Mouse (Mus musculus): ENCODE results near the gene Padi3.

Padi3 gene

DNA sequence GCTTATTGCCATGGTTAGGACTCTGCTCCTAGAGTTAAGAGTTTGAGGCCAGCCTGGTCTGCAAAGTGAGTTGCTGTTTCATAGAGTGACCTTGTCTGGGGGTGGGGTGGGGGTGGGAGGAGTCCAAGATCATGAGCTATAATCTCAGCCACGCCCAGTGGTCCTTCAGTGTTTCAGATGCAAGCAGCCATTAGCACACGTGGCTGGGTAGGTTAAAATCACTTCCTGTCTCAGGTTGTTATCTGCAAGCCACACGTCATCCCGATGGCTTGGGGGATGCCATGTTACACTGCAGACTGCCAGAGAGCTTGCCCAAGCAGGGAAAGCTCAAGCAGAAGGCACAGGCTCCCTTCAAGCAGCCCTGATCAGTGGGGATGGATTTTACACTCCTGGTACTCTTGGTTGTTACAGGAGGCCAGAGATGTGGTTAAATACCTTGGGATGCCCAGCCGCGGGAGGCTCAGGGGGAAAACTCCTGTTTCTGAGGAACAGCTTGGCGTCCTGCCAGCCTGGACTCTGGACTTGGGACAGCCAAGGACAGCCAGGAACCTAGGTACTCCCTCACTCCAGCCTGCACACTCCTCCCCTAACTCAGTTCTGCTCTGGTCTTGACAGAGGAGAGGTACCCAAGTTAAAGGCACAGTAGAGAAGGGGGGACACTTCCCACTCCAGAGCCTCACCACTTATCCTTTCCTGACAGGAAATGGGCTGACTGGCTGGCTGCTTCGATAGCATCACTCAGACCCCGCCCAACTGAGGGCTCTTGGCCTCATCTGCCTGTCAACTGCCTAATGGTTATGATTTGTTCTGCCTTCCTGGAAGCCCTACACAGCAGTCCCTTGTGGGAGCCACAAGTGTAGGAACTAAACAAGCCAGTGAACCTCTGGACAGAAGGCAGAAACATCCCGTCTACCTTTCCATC lies 5.8 kb upstream of the Padi3 start:
- DNase-seq (ENCODE audit: low read depth, low spot score): no peak

DNA sequence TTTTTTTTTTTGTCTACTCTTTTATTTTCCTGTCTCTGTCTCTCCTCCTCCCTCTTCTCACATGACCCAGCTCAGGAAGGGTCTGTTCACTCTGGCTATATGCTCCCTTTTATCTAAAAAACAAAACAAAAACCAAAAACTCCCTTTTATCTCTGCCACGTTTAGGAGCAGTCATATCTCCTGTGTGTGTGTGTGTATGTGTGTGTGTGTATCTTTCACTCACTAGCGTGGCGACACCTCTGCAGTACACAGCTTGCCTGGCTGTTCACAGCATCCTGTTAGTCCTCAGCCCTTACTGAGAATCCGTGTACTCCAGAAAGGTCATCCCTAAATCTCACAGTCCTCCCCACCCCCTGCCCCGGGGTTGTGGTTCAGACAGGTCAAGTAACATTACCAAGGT lies 5.0 kb upstream of the Padi3 start:
- DNase-seq (ENCODE audit: low read depth, low spot score): no peak

DNA sequence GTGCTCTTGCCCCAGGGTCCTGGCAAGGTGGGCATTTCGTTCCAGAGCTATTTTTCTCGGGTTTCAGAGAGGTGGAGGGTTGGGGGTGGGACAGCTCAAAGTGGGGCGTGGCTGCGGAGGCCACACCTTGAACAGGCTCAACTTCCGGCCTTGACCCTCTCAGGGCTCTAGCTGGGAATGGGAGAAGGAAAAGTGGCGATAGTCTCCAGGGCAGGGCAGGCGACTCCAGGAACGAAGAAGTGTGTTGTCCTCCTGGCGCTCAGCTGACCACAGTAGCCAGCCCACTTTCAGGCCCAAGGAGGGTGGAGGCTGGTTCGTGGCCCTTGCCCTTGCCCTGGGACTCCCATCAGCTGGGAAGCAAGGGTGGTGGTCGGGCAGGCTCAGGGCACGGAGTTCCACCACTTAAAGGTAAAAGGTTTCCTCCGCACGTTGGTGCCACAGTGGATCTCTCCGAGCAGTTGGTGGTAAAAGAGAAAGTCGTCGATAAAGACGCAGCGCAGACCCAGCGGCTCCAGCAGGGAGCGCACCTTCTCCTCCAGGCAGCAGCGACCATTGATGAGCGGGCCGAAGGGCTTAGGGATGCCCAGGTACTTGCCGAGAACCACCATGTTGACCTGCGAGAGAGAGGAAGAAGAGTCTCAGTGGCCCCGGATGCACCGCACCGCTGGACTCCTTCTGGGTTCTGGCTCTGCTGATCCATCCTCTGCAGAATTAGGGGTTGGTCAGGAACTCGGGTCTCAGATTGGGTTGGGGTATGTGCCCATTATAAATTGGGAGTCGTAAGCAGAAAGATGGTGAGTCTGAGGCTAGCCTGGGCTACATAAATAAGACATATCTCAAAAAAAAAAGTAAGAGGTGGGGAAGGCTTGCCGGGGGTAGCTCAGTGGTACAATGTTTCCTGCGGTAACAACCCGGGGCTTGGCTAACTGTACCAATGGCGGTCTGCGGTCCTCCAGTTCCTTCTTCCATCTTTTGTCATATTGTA lies 4.1 kb upstream of the Padi3 start:
- no peak for DNase-seq (ENCODE audit: low read depth, low spot score)

DNA sequence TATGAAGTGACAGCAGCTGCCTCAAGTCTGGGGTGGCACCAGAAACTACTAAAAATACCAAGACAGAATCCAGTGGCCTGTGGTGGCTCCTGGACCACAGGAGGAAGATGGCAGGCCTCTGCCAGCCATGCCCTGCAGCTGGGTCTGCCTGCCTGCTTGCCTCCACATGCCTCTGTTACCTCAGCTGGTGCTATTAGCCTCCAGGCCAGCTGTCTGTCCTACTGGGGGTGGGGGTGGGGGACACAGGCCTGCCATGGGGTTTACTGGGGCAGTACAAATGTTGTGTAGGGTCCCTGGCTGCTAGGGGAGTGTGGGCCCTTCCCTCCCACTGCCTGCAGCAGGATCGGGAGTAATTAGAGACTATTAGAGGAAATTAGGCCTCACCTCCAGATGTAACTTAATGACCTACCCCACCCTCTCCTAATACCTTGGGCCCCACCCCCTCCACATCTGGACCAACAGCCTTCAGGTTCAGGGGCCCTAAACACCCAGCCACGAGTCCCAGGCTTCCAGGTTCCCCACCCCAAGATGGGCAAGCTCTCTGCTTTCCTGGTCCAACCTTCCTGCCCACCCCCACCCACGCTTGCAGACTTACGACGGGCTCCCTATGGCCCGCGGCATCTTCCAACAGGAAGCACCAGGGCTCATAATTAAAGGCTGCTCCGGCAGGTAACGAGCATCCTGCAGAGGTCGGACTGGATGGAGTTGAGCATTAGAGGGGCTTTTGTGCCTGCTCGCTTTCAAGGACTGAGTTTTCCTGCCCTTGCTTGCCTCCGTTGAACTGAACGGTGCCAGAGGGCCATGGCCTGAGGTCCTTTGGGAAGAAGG lies 3.1 kb upstream of the Padi3 start:
- DNase-seq (ENCODE audit: low read depth, low spot score): no peak

DNA sequence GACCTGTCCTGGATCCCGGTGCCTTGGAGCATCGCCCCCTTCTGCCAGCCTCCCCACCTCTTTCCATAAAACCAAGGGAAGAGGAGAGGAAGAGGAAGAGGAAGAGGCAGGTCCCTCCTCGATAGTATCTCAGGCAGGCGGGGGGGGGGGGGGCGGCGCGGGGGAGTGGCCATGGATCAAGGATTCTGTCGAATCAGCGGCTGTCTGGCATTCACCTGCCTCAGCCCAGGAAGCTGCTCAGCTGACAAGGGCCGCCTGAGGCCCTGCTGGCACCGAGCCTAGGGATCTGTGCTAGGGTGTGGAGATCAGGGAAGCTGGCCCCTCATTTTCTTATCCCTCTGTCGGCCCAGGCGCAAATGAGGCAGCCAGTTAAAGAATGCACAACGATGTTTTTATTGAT lies 2.2 kb upstream of the Padi3 start:
- DNase-seq (ENCODE audit: low read depth, low spot score): peak; percentile 23

DNA sequence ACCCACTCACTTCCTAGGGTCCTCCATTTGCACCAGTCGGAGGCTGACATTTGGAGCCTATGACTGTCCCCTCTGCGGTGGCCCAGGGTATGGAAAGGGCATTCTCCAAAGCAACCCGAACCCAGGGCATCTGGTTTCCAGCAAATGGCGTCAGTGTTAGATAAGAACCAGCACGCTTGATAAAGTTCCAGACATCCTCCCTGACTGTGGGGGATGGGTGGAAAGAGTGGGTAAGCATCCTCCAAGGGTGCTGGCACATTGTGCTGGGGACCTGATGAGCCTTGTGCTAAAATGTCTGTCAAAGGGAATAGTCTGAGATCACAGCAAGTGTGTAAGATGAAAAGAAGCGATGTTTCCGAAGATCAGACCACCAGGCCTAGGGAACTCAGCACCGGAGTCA lies 1.7 kb upstream of the Padi3 start:
- no peak for DNase-seq (ENCODE audit: low read depth, low spot score)

DNA sequence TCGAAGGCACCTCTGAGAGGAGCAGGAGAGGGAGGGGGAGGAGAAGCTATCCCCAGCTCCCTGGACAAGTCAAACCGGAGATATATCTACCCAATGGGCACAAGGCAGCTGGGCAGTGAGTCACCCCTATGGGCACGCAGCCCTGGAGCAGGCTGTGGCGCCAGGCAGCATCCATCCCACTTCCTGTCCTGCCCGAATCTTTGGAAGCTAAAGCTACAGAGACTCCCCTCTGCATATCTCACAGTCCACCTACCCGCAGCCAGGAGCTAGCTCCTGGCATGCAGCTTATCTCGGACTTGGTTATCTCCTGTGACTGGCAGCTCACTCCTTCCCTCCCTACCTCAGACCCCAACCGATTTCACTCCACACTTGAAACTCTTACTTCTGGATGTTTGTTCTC lies 1.3 kb downstream of the Padi3 start:
- DNase-seq (ENCODE audit: low read depth, low spot score): no peak

DNA sequence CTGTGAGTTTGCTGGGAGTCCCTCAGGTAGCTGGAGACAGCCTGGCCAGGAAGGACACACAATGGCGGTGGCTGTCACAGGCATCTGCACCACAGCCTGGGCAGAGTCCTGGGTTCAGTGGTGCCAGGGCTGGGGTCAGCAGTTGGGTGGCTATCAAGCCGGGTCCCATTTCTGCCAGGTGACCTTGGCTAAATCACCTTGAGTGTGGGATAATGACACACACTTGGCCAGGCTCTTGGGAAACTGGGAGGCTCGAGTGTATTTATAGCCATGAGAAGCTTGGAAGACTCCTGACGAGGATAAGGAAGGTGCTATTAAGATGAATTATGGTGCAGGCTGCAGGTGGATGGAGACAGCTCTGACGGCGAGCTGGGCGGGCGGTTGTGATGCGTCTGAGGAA lies 5.8 kb downstream of the Padi3 start:
- no peak for DNase-seq (ENCODE audit: low read depth, low spot score)

DNA sequence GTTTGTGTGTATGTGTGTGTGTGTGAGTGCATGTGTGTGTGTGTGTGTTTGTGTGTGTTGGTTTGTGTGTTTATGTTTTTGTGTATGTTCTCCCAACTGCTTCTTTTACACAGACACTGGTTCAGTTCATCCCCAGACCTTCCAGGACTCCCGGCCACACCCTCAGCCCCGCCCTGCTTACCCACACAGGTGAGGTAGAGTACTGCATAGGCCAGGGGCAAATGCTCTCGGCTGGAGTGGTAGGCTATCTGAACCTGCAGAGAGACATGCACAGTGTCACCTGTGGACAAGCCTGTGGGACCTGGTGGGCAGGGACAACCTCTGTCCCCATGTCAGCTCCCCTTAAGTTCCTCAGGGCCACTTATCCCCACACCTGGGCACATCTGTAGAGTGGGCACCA lies 9.1 kb downstream of the Padi3 start:
- DNase-seq (ENCODE audit: low read depth, low spot score): no peak

DNA sequence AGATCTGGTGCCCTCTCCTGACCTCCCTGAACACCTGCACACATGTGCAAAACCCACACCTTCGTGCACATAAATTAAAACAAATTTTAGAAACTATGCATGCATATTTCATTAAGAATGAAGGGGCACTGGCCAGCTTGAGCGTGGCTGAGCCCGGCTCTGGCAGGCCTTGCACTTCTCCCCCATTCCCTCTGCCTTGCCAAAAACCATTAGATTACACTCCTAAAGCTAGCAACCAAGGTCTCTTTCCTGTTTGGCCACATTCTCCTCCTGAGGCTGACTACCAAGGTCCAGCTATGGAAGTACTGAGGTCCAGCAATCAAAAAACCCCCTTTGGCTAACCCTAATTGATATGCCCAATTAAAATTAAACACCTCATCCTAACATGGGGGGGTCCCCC lies 13.7 kb downstream of the Padi3 start:
- no peak for DNase-seq (ENCODE audit: low read depth, low spot score)

DNA sequence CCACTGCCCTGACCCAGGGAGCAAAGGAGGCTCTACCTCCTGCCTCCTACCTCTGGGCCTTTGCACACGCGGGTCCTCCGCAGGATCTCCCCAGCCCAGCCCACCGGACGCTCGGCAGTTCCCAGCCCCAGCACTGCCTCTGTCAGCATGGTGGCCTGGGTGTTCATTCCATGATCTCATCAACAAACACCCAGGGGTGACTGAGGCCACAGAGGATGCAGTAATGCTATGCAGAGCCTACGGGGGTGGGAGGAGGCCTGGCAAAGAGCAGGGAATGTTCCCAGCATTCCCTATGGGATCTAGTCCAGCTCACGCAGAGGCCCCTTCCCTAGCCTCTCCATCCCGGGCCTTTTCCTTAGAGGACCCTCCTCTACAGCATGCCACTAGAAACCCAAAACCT lies 15.8 kb downstream of the Padi3 start:
- DNase-seq (ENCODE audit: low read depth, low spot score): no peak

DNA sequence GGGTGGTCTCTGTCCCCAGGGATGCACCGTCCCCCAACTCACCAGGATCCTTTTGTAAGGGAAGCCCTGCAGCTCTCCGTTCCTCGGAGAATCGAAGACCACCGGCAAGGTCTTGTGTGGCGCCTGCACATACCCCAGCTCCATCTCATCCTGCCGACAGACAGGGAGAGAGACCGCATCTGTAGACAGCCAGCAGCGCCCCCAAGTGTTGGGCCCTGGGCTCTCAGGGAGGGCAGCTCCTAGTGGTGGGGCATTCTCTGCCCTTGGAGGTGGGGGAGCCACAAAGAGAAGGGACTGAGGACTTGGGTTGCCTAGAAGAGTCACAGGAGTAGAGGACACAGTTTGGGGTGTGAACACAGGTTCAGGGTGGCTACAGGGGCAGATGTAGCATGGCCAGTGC lies 16.7 kb downstream of the Padi3 start:
- no peak for DNase-seq (ENCODE audit: low read depth, low spot score)

DNA sequence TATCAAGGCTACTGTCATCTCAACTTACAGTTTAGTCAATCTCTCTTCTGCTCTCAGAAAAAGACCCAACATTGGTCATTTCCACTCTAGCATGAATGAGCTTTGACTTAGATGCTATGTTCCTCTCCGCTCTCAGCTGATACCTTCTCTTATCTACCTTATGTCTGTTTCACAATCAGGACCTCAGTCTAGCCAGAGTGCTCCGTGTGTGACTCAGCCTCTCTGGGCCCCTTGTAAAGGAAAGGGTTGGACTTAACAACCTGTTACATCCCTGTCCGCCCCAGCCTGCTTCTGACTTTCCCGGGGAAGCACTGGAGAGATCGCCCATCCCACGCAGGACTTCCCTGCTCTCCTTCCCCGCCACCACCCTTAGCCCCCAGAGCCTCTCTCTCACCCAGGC lies 17.9 kb downstream of the Padi3 start:
- no peak for DNase-seq (ENCODE audit: low read depth, low spot score)

DNA sequence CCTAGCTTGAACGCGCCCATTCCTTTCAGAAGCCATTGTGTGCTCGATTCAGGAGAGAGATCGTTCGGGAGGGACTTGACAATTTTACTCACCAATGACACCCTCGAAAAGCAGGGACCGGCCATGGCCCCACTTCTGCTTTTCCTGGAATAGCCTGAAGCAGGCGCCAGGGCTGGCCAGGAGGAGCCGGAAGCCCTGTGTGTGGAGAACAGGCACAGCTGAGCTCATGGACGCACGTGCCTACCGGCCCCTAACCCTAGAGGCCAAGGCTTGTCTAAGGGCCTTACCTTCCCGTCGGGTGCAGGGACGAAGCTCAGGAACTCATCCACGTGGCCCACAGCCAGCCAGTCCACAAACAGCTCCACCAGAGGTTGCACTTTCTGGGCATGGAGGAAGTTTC lies 19.4 kb downstream of the Padi3 start:
- no peak for DNase-seq (ENCODE audit: low read depth, low spot score)

DNA sequence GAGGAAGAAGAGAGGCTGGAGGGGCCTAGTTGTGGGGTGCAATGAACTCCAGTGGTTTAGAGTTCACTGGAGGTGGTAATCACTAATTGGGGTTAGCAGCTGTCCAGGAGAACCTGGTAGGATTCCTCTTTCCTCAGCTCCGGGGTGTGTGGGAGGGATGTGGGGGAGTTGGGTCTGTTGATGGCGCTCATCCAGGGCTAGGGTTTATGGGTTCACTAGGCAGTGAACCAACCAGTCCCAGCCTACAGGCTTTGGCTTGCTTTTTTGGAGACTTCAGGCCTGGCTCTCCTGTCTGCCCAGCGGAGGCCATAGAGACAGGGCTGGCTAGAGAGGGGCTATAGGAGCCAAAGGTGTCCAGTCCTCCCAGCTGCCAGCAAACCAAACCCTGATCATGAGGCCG lies 20.5 kb downstream of the Padi3 start:
- no peak for DNase-seq (ENCODE audit: low read depth, low spot score)

DNA sequence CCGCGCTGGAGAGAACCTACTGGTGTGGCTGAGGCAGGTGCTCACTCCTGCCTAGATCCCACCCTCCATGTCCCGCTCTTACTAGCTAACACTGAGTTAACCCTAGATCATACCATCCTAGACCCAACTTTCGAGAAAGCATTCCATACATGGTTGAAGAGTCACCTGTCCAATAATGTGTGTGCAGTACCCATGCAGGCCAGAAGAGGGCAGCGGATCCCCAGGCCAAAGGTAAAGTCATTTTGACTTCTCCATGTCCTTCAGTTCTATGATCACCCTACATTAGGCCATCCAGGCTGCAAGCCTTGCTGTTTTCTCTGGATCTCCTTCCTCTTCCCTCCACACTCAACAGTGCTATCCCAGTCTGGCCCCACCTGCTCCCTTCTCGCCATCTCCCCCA lies 21.5 kb downstream of the Padi3 start:
- peak; percentile 59 for DNase-seq (ENCODE audit: low read depth, low spot score)

DNA sequence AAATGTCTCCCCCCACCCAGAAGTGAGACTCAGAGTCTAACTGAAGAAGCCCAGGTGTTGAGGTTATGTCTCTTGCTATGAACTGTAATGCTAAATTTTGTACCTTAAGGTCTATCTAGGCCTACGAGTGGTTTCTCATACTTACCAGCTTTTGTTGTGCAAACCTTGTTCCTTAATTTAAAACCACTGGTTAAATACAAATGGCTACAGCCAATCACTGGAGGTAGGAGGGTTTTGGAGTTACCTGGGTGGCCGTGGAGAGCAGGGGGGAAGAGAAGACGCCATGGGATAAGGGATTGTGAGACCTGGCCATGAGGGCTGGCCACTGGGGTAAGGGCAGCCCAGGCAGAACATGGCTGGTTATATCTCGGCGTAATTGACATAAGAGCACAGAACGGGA lies 22.2 kb downstream of the Padi3 start:
- DNase-seq (ENCODE audit: low read depth, low spot score): no peak

DNA sequence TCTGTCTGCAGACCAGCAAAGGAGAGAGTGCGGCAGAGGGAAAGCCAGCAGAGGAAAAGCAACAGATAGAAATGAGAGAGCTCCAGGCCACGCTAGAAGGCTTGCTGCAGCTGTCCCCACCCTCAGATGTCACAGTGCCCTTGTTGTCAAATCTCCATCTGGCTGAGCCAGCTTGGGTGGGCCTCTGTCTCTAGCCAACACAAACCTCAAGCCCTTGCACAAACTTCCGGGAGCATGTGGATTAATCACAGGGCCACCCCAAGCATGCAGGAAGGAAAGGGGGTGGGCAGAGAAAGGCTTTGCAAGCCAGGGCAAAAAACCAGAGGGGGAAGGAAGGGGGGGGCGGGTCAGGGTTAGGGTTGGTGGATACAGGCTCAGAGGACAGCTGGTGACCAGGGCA lies 23.0 kb downstream of the Padi3 start:
- no peak for DNase-seq (ENCODE audit: low read depth, low spot score)

DNA sequence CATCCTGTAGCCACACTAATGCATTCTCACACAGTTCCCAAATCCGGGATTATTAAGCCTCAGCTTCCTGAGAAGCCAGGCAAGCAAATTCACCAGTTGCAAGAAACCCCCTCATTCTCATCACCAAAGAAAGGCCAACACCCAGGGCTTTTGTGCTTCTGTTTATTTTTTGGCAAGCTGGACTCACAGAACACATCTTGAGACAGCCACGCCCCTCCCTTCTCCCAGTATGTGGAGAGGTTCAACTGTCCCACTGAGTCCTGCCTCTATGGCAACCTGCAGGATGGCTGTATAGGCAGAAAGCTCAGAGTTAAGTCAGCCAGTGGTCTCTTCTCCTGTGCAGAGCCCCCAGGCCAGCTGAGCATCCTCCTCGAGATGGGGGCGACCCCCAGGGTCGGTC lies 25.2 kb downstream of the Padi3 start:
- no peak for DNase-seq (ENCODE audit: low read depth, low spot score)

DNA sequence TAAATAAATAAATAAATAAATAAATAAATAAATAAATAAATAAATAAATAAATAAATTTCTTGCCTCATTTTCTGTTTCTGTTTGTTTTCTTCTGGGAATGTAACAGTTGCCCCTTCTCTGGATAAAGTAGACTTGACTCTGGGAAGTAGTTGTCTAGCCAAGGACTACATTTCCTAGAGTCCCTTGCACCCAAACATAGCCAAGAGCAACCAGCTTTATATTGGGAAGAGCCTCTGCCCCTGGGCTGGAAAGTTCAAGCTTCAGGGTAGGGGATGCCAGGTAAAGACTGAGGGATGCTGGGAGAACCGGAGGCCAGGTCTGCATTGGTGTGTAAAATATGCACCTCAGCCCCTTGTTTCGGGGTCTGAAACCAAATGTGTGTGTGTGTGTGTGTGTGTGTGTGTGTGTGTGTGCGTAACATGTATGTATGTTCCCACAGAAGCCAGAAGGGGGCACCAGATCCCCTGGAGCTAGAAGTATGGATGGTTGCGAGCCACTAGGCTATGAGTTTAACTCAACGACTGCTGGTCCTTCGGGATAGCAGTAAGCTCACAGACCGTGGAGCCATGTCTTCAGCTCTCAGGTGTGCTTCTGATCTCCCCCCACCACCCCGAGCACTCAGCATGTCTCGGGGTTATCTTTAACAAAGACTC lies 26.0 kb downstream of the Padi3 start:
- DNase-seq (ENCODE audit: low read depth, low spot score): no peak

DNA sequence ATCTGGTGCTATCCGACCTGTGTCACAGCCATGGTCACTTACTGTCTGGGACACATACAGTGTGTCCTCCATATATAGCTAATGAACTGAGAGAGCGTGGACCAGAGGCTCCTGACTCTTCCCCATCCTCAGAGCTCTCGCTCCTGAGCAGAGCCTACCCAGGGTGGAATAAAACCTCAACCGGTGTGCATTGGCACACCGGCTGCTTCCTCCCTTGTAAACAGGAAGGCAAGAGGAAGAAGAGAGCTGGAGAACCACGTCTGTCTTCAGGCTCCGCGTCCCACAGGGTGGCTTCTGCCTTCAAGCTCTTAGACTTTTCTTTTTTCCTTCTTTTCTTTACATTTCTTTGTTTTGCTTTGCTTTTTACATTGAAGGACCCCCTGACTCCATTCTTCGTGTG lies 27.6 kb downstream of the Padi3 start:
- DNase-seq (ENCODE audit: low read depth, low spot score): no peak
